Mouse (Mus musculus): ENCODE data around the gene Cdkl2.

DNA sequence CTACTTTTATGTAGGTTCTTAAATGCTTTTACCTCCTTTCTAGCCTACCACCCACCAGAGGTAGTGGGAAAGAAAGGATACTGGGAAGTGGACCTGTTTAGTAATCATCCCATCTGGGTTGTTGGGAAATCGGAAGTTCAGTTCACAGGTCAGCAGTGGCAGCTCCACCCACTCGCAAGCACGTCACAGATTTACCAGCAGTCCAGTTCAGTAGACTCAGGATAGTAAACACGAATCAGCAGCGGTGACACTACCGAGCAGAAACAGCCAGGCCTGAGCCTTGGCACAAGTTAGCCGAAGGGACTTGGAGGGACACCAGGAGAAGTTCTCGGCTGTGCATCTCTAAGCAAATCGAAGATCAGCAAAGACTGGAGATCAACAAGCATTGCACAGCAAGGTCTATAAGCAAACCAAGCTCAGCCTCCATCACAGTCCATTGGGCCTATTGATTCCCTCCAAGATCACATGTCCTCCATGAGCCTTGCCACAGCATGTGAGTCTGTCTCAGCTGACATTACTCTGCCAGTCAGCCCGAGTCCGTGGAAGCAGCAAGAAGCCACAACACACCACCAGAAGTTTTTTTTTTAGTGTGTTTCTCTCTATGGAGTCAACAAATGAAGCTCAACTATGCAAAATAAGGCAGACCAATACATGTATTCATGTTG, 62.4 kb downstream of the Cdkl2 start:
- TF ChIP-seq POLR2A (IDR thresholded peaks at IDR 0.05; ENCODE audit: low read depth, low read length) (no peak), CTCF (conservative IDR thresholded peaks at IDR 0.05; ENCODE audit: insufficient read depth, insufficient read length, low read depth, low read length) (no peak)

Measured in kidney, adult 2 months (tissue).